Mouse (Mus musculus) liver, embryonic 14.5 days (tissue): ENCODE data around the gene Slc9a8. TPM values are rescaled to one million over a fixed set of nuclear protein-coding genes. Genes with fewer than 3 reads are reported as not detected.

ENCODE experiments used
- ATAC-seq: fragments of 200-750 bp; cut with Nextera tagmentation; 2 replicates; pipeline ENCODE4 v1.8.0; 2017; ENCODE audit warnings: moderate number of reproducible peaks, mild to moderate bottlenecking, moderate library complexity; ENCODE audit not compliant: insufficient read depth
- DNase-seq, 3 experiments: peaks; one replicate each; pipeline ENCODE4 v3.0.0-alpha.2; 2012 to 2013; ENCODE audit warnings: low read depth in 3 of 3, low spot score in 3 of 3
- H3K27ac ChIP-seq: fragments of 300-500 bp; sonication (generic); 2 replicates; pipeline ENCODE4 v1.5.1; 2014; ENCODE audit warnings: moderate library complexity, mild to moderate bottlenecking, control low read depth, inconsistent platforms
- H3K27me3 ChIP-seq: fragments of 300-500 bp; sonication (generic); 2 replicates; pipeline ENCODE4 v1.6.1; 2014; ENCODE audit warnings: mild to moderate bottlenecking, low read length, moderate library complexity; ENCODE audit not compliant: control insufficient read depth, insufficient read depth
- H3K36me3 ChIP-seq: fragments of 300-500 bp; sonication (generic); replicated peaks from 2 replicates; pipeline ENCODE4 v1.6.1; 2014; ENCODE audit warnings: low read depth; ENCODE audit not compliant: control insufficient read depth, insufficient read depth
- H3K4me1 ChIP-seq, 2 experiments: fragments of 200-500 bp in 1 of 2; fragments of 300-500 bp in 1 of 2; sonication (generic) in 1 of 2; replicated peaks; 2 replicates each; pipeline ENCODE4 v1.6.1; 2012 to 2014; ENCODE audit warnings: antibody characterized with exemption in 1 of 2, inconsistent platforms in 1 of 2, low read length in 1 of 2; ENCODE audit not compliant: control insufficient read depth in 2 of 2, insufficient read depth in 2 of 2
- H3K4me2 ChIP-seq: fragments of 300-500 bp; sonication (generic); 2 replicates; pipeline ENCODE4 v1.6.1; 2014; ENCODE audit warnings: low read depth, mild to moderate bottlenecking, control low read depth, moderate library complexity
- H3K4me3 ChIP-seq, 2 experiments: fragments of 200-500 bp in 1 of 2; fragments of 300-500 bp in 1 of 2; sonication (generic) in 1 of 2; 2 replicates each; pipeline ENCODE4 v1.5.1; 2012 to 2014; ENCODE audit warnings: low read depth in 2 of 2, low read length in 2 of 2, mild to moderate bottlenecking in 2 of 2, control low read depth in 1 of 2, inconsistent platforms in 1 of 2, moderate library complexity in 1 of 2; ENCODE audit not compliant: insufficient read depth in 1 of 2
- H3K9ac ChIP-seq: fragments of 300-500 bp; sonication (generic); replicated peaks from 2 replicates; pipeline ENCODE4 v1.6.1; 2014; ENCODE audit warnings: mild to moderate bottlenecking, control low read depth, moderate library complexity
- H3K9me3 ChIP-seq: fragments of 300-500 bp; sonication (generic); 2 replicates; pipeline ENCODE4 v1.6.1; 2016; ENCODE audit warnings: low read length, mixed read lengths; ENCODE audit not compliant: control insufficient read depth
- CTCF ChIP-seq: IDR thresholded peaks from 2 replicates; pipeline ENCODE4 v1.5.1; 2016; ENCODE audit warnings: antibody characterized with exemption, low read depth, control low read depth
- EP300 ChIP-seq: IDR thresholded peaks from 2 replicates; pipeline ENCODE4 v1.6.1; 2016; ENCODE audit warnings: antibody characterized with exemption, low read depth
- WGBS: fragments of 180-500 bp; shearing (Covaris S2); extraction: QIAGEN DNeasy Blood & Tissue Kit; methylation state at CpG from one replicate; pipeline ENCODE4 v1.1.7; 2014; ENCODE audit not compliant: insufficient replicate concordance; 5-methylcytosine and 5-hydroxymethylcytosine counted together
- polyA plus RNA-seq, 2 experiments: library from polyadenylated mRNA; depleted of rRNA in 1 of 2; stranded (reverse) in 1 of 2; unstranded in 1 of 2; fragments of >200 nt; fragmentation: Nextera tagmentation in 1 of 2; extraction: Ambion mirVana in 1 of 2; gene quantifications; 2 replicates each; pipeline versions ENCODE4 v1.2.1 to v1.2.3; 2012 to 2014

Gene Slc9a8
- polyA plus RNA-seq, 2 experiments = 8.7 to 13.9 TPM

- WGBS = 57% methylated on average over 7 of the region's 7 CpGs
- Histone ChIP-seq H3K4me2 (peak overlapping the region; percentile 52), H3K36me3 (peaks cover 44% of the 10 kb centered on the region), H3K27ac (peak overlapping the region; percentile 70), H3K9me3 (no peaks in the 10 kb centered on the region), H3K4me3 (no peak overlapping the region), H3K9ac (peak overlapping the region; percentile 54), H3K4me1 (peaks cover 22 to 25% of the 10 kb centered on the region in 2 experiments), H3K27me3 (no peaks in the 10 kb centered on the region)
- no peak for DNase-seq
- ATAC-seq = peak; percentile 80
- no peak for TF ChIP-seq CTCF
- no peak for TF ChIP-seq EP300
Measured at GRCm38 (mm10) chr2:167447207-167447606, 25.7 kb downstream of the Slc9a8 start.

GRCm38 (mm10) chr2:167447629-167448028, 26.1 kb downstream of the Slc9a8 start:
- Histone ChIP-seq H3K27me3 (no peaks in the 10 kb centered on the region), H3K4me1 (peaks cover 22 to 25% of the 10 kb centered on the region in 2 experiments), H3K9ac (peak overlapping the region; percentile 59), H3K36me3 (peaks cover 40% of the 10 kb centered on the region), H3K4me3 (peak overlapping the region in 1 of 2 experiments; percentile 16; a peak in 1 of 4 replicates), H3K4me2 (peak overlapping the region; percentile 52), H3K9me3 (no peaks in the 10 kb centered on the region), H3K27ac (peak overlapping the region; percentile 70)
- DNase-seq = peak; percentile 74 to 79 (median 78)
- no peak; the same call in 1 of the 2 replicates for TF ChIP-seq CTCF
- peak; percentile 90 for TF ChIP-seq EP300
- peak; percentile 99 for ATAC-seq
- WGBS = 23% methylated on average over 8 of the region's 8 CpGs

DNA sequence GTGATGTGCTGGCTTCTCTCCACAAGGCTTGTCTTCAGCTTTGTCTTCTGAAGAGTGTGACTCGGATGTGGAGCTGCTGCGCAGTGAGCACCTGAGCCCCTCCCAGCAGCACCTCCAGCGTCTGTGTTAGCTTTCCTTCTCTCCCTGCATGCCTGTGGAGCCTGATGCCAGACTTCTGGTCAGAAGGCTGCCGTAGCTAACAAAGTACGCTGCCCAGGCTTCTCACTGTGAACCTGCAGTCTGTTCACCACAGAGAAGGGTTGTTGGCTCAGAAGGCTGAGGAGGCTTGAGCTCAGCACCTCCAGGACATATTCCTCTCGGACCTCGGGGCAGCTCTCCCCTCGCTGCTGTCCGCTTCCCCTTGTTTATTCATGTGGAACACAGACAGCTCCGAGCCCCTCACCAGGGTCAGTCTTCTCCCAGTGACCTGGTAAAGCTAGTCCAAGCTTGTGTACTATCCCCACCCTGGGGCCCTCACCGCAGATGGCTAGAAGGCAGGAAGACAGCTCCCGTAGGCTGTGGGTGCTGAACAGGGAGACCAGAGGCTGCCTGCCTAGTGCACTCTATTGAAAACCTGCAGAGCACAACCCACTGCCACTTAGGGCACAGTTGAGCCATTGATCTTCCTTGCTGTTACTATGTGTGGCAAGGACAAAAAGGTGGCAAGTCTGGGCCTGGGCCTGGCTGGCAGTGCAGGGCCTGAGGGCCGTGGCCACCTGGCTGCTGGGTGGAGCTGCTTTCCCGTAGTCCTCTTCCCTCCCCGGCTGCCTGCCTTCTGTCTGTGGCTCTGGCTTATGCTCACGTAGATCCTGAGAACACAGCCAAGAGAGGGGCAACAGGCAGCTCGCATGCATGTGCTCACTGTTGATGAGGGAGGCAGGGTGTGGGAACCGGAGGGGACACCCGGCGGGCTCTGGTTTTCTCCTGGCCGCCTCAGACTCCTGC, 28.1 kb downstream of the Slc9a8 start:
- Histone ChIP-seq H3K4me3 (no peak overlapping the region), H3K4me2 (no peak overlapping the region), H3K36me3 (peaks cover 37% of the 10 kb centered on the region), H3K9me3 (no peaks in the 10 kb centered on the region), H3K4me1 (peaks cover 22 to 25% of the 10 kb centered on the region in 2 experiments), H3K27ac (no peak overlapping the region), H3K27me3 (no peaks in the 10 kb centered on the region), H3K9ac (no peak overlapping the region)
- no peak for ATAC-seq
- WGBS = 88% methylated on average over 21 of the region's 21 CpGs
- no peak for DNase-seq
- TF ChIP-seq EP300 (no peak), CTCF (peak; percentile 9; the same call in 1 of the 2 replicates)

DNA sequence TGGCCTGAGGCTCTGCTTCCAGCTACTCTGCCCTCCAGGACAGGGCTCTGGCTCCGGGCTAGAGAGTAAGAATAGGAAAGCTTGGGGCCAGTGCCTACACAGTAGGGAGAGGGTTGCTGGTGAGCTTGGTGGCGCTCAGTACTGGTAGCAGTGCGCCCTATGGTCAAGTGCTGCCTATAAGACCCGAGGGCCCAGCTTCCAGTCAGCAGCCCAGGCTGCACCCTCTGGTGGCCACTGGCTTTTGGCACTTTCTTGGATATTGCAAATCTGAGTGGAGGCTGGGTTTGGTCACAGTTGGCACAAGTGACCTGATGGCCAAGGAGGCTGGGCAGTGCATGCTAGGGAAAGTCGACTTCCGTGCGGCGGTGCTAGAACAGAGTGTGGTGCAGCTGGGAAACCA, 29.1 kb downstream of the Slc9a8 start:
- 87% methylated on average over 8 of the region's 8 CpGs for WGBS
- Histone ChIP-seq H3K4me3 (no peak overlapping the region), H3K36me3 (peaks cover 35% of the 10 kb centered on the region), H3K9me3 (no peaks in the 10 kb centered on the region), H3K27me3 (no peaks in the 10 kb centered on the region), H3K4me2 (no peak overlapping the region), H3K27ac (no peak overlapping the region), H3K4me1 (peaks cover 22 to 25% of the 10 kb centered on the region in 2 experiments), H3K9ac (no peak overlapping the region)
- peak; percentile 61 for TF ChIP-seq CTCF
- TF ChIP-seq EP300 = no peak
- ATAC-seq = no peak
- DNase-seq = no peak

DNA sequence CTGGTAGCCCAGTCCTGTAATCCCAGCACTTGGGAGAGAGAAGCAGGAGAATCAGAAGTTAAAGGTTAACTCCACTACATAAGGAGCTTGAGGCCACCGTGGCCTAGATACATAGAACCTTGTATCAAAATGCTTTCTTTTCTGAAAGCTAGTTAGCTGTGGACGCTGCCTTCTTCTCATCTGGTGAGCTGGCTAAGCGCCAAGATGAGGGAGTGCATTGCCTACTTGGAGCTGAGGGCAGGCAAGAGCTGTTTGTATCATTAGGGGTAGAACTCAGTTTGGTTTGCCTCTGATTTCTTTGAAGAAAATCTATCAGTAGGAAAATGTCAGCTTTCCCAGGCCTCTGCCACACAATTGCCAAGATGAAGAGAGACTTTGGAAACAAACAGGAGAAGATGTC, 32.3 kb downstream of the Slc9a8 start:
- H3K9ac ChIP-seq = no peak overlapping the region
- H3K36me3 ChIP-seq = peaks cover 35% of the 10 kb centered on the region
- ATAC-seq = no peak
- H3K4me1 ChIP-seq = 0 out of 4 replicates have a peak, but pooled peaks cover 0 to under 1% of the 10 kb centered on the region in 2 experiments
- 82% methylated on average over 3 of the region's 3 CpGs for whole genome bisulfite sequencing
- H3K27ac ChIP-seq = no peak overlapping the region
- no peak for DNase-seq
- no peak overlapping the region for H3K4me2 ChIP-seq
- H3K27me3 ChIP-seq = no peaks in the 10 kb centered on the region
- no peak for TF ChIP-seq CTCF
- no peak for TF ChIP-seq EP300
- H3K4me3 ChIP-seq = no peak overlapping the region
- no peaks in the 10 kb centered on the region for H3K9me3 ChIP-seq
